Mouse (Mus musculus): ENCODE results near the gene 4930442H23Rik.

DNA sequence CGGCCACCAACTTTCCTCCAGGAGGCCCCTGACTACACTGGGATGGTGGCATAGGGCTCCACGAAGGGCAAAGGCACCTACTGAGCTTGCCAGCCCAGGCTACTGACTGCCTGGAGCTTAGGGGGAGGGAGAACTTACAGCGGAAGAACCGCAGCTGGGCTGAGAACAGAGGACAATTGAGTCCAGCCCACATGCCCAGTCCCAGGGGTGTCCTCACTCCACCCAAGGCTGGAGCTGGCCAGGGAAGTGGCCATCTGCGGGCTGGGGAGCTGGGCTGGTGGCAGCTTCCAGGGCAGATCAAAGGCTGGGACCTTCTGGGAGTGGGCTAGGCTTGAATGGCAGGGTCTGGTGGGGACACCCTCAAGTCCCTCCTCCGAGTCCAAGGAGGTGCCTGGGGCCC is 28.9 kb downstream of the 4930442H23Rik start:
- TF ChIP-seq EP300 (IDR thresholded peaks at IDR 0.05; ENCODE audit: low read depth): no peak
- no peak for TF ChIP-seq CTCF (IDR thresholded peaks at IDR 0.05; ENCODE audit: low read depth)

Data from liver, postnatal 0 days (tissue).